Mouse (Mus musculus): ENCODE measurements around the gene Ssbp2.

- TF ChIP-seq POLR2A (IDR thresholded peaks at IDR 0.05; ENCODE audit: low read depth, low read length) (no peak), CTCF (conservative IDR thresholded peaks at IDR 0.05; ENCODE audit: insufficient read depth, insufficient read length, low read depth, low read length) (no peak)
Measured at GRCm38 (mm10) chr13:91413752-91414503, 46.2 kb upstream of the Ssbp2 start.

All from kidney, adult 2 months (tissue).